Mouse (Mus musculus): ENCODE results near the gene Agfg2.

- no peak for TF ChIP-seq CTCF (IDR thresholded peaks at IDR 0.05)
- TF ChIP-seq EP300 (IDR thresholded peaks at IDR 0.05), result no peak
Measured at GRCm38 (mm10) chr5:137685653-137686052, 1.1 kb upstream of the Agfg2 start.

Data from lung, postnatal 0 days (tissue).